Mouse (Mus musculus): ENCODE data around the gene Ngly1. TPM values are rescaled to one million over a fixed set of nuclear protein-coding genes. Genes with fewer than 3 reads are reported as not detected.

Gene Ngly1
- 26.1 TPM for polyA plus RNA-seq (2015; fragmentation: Illumina TruSeq; extraction: RNeasy Lipid Tissue Mini Kit (QIAGEN cat#74804); ENCODE audit: low read depth, low replicate concordance)

GRCm38 (mm10) chr14:16249171-16249874, at the start of gene Ngly1, which contains the start of gene Oxsm:
TSS of gene Ngly1 (plus strand) at chr14:16249280.
TSS of gene Oxsm (minus strand) at chr14:16249808.

Other genes starting within 250 kb of the Ngly1 start
- 9.4 TPM for gene Oxsm, start 528 bp downstream of the Ngly1 start, polyA plus RNA-seq (2015; fragmentation: Illumina TruSeq; extraction: RNeasy Lipid Tissue Mini Kit (QIAGEN cat#74804); ENCODE audit: low read depth, low replicate concordance)
- gene Top2b, start 115.9 kb downstream of the Ngly1 start, polyA plus RNA-seq (2015; fragmentation: Illumina TruSeq; extraction: RNeasy Lipid Tissue Mini Kit (QIAGEN cat#74804); ENCODE audit: low read depth, low replicate concordance) = 40.4 TPM

All from brain, adult 10 weeks (tissue).